Mouse (Mus musculus) myocyte (in vitro differentiated cells): ENCODE measurements around the gene Clpb. TPM values are rescaled to one million over a fixed set of nuclear protein-coding genes. Genes with fewer than 3 reads are reported as not detected.

Source experiments
- H3K27me3 ChIP-seq: one replicate; pipeline ENCODE4 v1.6.1; 2011; ENCODE audit not compliant: control insufficient read depth, insufficient read depth, insufficient read length
- H3K36me3 ChIP-seq: one replicate; pipeline ENCODE4 v1.6.1; 2011; ENCODE audit not compliant: control insufficient read depth, insufficient read depth
- H3K4me2 ChIP-seq: one replicate; pipeline ENCODE4 v1.6.1; 2011; ENCODE audit warnings: low read depth, control low read depth
- H3K4me3 ChIP-seq: one replicate; pipeline ENCODE4 v1.5.1; 2011; ENCODE audit warnings: mild to moderate bottlenecking, control low read depth, moderate library complexity
- H3K79me2 ChIP-seq: one replicate; pipeline ENCODE4 v1.6.1; 2011; ENCODE audit not compliant: control insufficient read depth, insufficient read depth
- H3ac ChIP-seq: one replicate; pipeline ENCODE4 v1.6.1; 2011; ENCODE audit not compliant: control insufficient read depth, insufficient read length
- CEBPB ChIP-seq: IDR thresholded peaks from 2 replicates; pipeline ENCODE4 v1.6.1; 2011; ENCODE audit warnings: mild to moderate bottlenecking, moderate library complexity; ENCODE audit not compliant: poor library complexity, insufficient read depth, severe bottlenecking
- E2F4 ChIP-seq: IDR thresholded peaks from one replicate; pipeline ENCODE4 v1.6.1; 2011; ENCODE audit warnings: mild to moderate bottlenecking, control low read depth, moderate library complexity; ENCODE audit not compliant: insufficient read depth
- MAX ChIP-seq: IDR thresholded peaks from one replicate; pipeline ENCODE4 v1.6.1; 2011; ENCODE audit warnings: low read depth, mild to moderate bottlenecking, control low read depth
- MYOD1 ChIP-seq, 3 experiments: IDR thresholded peaks; one replicate each; pipeline ENCODE4 v1.6.1; 2011; ENCODE audit warnings: control low read depth in 2 of 3, low read depth in 2 of 3, mild to moderate bottlenecking in 2 of 3, moderate library complexity in 1 of 3; ENCODE audit not compliant: insufficient read length in 2 of 3, control insufficient read depth in 1 of 3
- MYOG ChIP-seq, 3 experiments: IDR thresholded peaks; one replicate each; pipeline ENCODE4 v1.6.1; 2011; ENCODE audit warnings: control low read depth in 2 of 3, low read depth in 2 of 3, mild to moderate bottlenecking in 2 of 3; ENCODE audit not compliant: insufficient read length in 2 of 3, control insufficient read depth in 1 of 3, insufficient read depth in 1 of 3
- POLR2A ChIP-seq: IDR thresholded peaks from one replicate; pipeline ENCODE4 v1.6.1; 2011; ENCODE audit warnings: low read depth, mild to moderate bottlenecking, control low read depth, moderate library complexity; ENCODE audit not compliant: insufficient read length
- POLR2AphosphoS2 ChIP-seq: IDR thresholded peaks from one replicate; pipeline ENCODE4 v1.6.1; 2011; ENCODE audit warnings: low read depth, control low read depth; ENCODE audit not compliant: insufficient read length
- REST ChIP-seq: IDR thresholded peaks from one replicate; pipeline ENCODE4 v1.6.1; 2011; ENCODE audit warnings: mild to moderate bottlenecking, control low read depth, moderate library complexity; ENCODE audit not compliant: insufficient read depth, insufficient read length
- SRF ChIP-seq: IDR thresholded peaks from one replicate; pipeline ENCODE4 v1.6.1; 2011; ENCODE audit warnings: low read depth; ENCODE audit not compliant: control insufficient read depth, insufficient read length
- TCF12 ChIP-seq: IDR thresholded peaks from one replicate; pipeline ENCODE4 v1.6.1; 2011; ENCODE audit warnings: mild to moderate bottlenecking, control low read depth; ENCODE audit not compliant: poor library complexity, insufficient read depth, severe bottlenecking
- TCF3 ChIP-seq: IDR thresholded peaks from one replicate; pipeline ENCODE4 v1.6.1; 2011; ENCODE audit warnings: low read depth, control low read depth; ENCODE audit not compliant: insufficient read length
- USF1 ChIP-seq: IDR thresholded peaks from one replicate; pipeline ENCODE4 v1.6.1; 2011; ENCODE audit warnings: low read depth, mild to moderate bottlenecking, control low read depth, moderate library complexity
- polyA plus RNA-seq: library from polyadenylated mRNA; unstranded; fragments of >200 nt; fragmentation: generic; extraction: Trizol; gene quantifications from one replicate; pipeline ENCODE4 v1.2.1, GENCODE M21; 2012; ENCODE audit warnings: missing spikeins

The Clpb gene
- polyA plus RNA-seq, 1 experiment = 114 TPM

GRCm38 (mm10) chr7:101835457-101836109 is 172.2 kb downstream of the Clpb start:
- Histone ChIP-seq H3K4me3 (peak overlapping the region; percentile 91), H3ac (peak overlapping the region; percentile 98), H3K79me2 (peaks cover 32% of the 10 kb centered on the region), H3K4me2 (peak overlapping the region; percentile 80), H3K36me3 (peaks cover 30% of the 10 kb centered on the region), H3K27me3 (no peaks in the 10 kb centered on the region)
- TF ChIP-seq MYOD1 (IDR thresholded peaks at IDR 0.05; ENCODE audit: control insufficient read depth in 1 of 3, insufficient read length in 2 of 3, low read depth in 2 of 3) = peak; percentile 42 to 60 (median 59)
- peak in 1 of 3 experiments; percentile 22 for TF ChIP-seq MYOG (IDR thresholded peaks at IDR 0.05; ENCODE audit: control insufficient read depth in 1 of 3, insufficient read depth in 1 of 3, insufficient read length in 2 of 3, low read depth in 2 of 3)
- no peak for TF ChIP-seq TCF12
- no peak for TF ChIP-seq MAX

- Histone ChIP-seq H3K27me3 (no peaks in the 10 kb centered on the region), H3K79me2 (peaks cover 32% of the 10 kb centered on the region), H3K36me3 (peaks cover 21% of the 10 kb centered on the region), H3K4me2 (peak overlapping the region; percentile 80), H3ac (peak overlapping the region; percentile 98), H3K4me3 (peak overlapping the region; percentile 91)
- TF ChIP-seq TCF3 (no peak), POLR2A (peak; percentile 14), POLR2AphosphoS2 (peak; percentile 41), MAX (no peak), TCF12 (no peak), USF1 (no peak), SRF (no peak), MYOG (IDR thresholded peaks at IDR 0.05; ENCODE audit: control insufficient read depth in 1 of 3, insufficient read depth in 1 of 3, insufficient read length in 2 of 3, low read depth in 2 of 3) (no peak), E2F4 (no peak), CEBPB (no peak), MYOD1 (IDR thresholded peaks at IDR 0.05; ENCODE audit: control insufficient read depth in 1 of 3, insufficient read length in 2 of 3, low read depth in 2 of 3) (no peak), REST (no peak)
Observed at GRCm38 (mm10) chr7:101836271-101837153, 173.1 kb downstream of the Clpb start.

GRCm38 (mm10) chr7:101837154-101837605 is 173.7 kb downstream of the Clpb start:
- Histone ChIP-seq H3ac (peak overlapping the region; percentile 98), H3K36me3 (peaks cover 14% of the 10 kb centered on the region), H3K27me3 (no peaks in the 10 kb centered on the region), H3K4me3 (peak overlapping the region; percentile 91), H3K4me2 (peak overlapping the region; percentile 28), H3K79me2 (peaks cover 32% of the 10 kb centered on the region)
- TF ChIP-seq SRF (no peak), CEBPB (no peak), TCF3 (no peak), REST (no peak)

GRCm38 (mm10) chr7:101837606-101838471 is 174.4 kb downstream of the Clpb start, which contains the start of gene Inppl1:
Gene Inppl1, minus strand, starts transcription at chr7:101838229.
- peak within 1 kb of the TSS; percentile 98 for H3ac ChIP-seq
- peak in 2 of 3 experiments; percentile 15 to 66 for TF ChIP-seq MYOG (IDR thresholded peaks at IDR 0.05; ENCODE audit: control insufficient read depth in 1 of 3, insufficient read depth in 1 of 3, insufficient read length in 2 of 3, low read depth in 2 of 3)
- TF ChIP-seq TCF12 = peak; percentile 59
- TF ChIP-seq MYOD1 (IDR thresholded peaks at IDR 0.05; ENCODE audit: control insufficient read depth in 1 of 3, insufficient read length in 2 of 3, low read depth in 2 of 3) = peak in 2 of 3 experiments; percentile 66 to 85
- TF ChIP-seq MAX = no peak
- no peak for TF ChIP-seq TCF3
- TF ChIP-seq USF1 = no peak
- TF ChIP-seq POLR2A = peak; percentile 69
- TF ChIP-seq POLR2AphosphoS2 = peak; percentile 65
- TF ChIP-seq SRF = no peak
- no peaks in the 10 kb centered on the region for H3K27me3 ChIP-seq
- H3K79me2 ChIP-seq = peaks cover 27% of the 10 kb centered on the region
- peak within 1 kb of the TSS; percentile 85 for H3K4me2 ChIP-seq
- H3K4me3 ChIP-seq = peak within 1 kb of the TSS; percentile 91
- peaks cover 7% of the 10 kb centered on the region for H3K36me3 ChIP-seq
